Comparison of ENCODE assay signal across 36 mouse cellular contexts in genomic region chr3:96808136-96808535, GRCm38 (mm10). TPM values are rescaled to one million over a fixed set of nuclear protein-coding genes. Genes with fewer than 3 reads are reported as not detected.
DNase-seq lines count a peak whose midpoint lies in the region; ATAC-seq and TF ChIP-seq lines count a peak whose summit lies in the region.
"Had no signal": no experiment of that assay in that cellular context is flagged by ENCODE, and none has a peak within 500 bp of the region (broad histone marks: within the 10 kb centered on the region; RNA-seq: fewer than 3 reads in every experiment).

No protein-coding gene starts in this region.

- TF ChIP-seq RAD21 in MEL (IDR thresholded peaks at IDR 0.05; ENCODE audit: low read depth, low read length) = no peak

- no peak overlapping the region for H3K4me3 ChIP-seq in hindbrain, postnatal 0 days (ENCODE audit: low read length)
- no peak overlapping the region for H3K4me3 ChIP-seq in hindbrain, embryonic 12.5 days
- H3K4me3 ChIP-seq in ES-Bruce4 (ENCODE audit: low read depth, low read length) (no peak overlapping the region), MEL (ENCODE audit: control insufficient read depth in 1 of 2, insufficient read depth in 1 of 2, low read depth in 2 of 2, low read length in 2 of 2) (no peak overlapping the region)
- no peak overlapping the region for H3K4me3 ChIP-seq in midbrain, embryonic 14.5 days (replicated peaks; ENCODE audit: low read depth, low read length)
- H3K4me3 ChIP-seq: embryonic facial prominence, embryonic 10.5 days; embryonic facial prominence, embryonic 13.5 days; erythroblast, embryonic 14.5 days; gastrocnemius, adult 2 months; heart, embryonic 12.5 days; heart, embryonic 15.5 days; hindbrain, embryonic 10.5 days had no signal

- no peak for TF ChIP-seq CTCF in hindbrain, postnatal 0 days (IDR thresholded peaks at IDR 0.05; ENCODE audit: low read depth)
- TF ChIP-seq CTCF in ES-Bruce4 (IDR thresholded peaks at IDR 0.05; ENCODE audit: low read depth, low read length) = no peak
- no peak; a peak in 1 of 6 replicates for TF ChIP-seq CTCF in MEL (IDR thresholded peaks at IDR 0.05 in 2 of 3, conservative IDR thresholded peaks at IDR 0.05 in 1 of 3; ENCODE audit: control insufficient read depth in 1 of 3, insufficient read depth in 1 of 3, low read depth in 2 of 3, low read length in 3 of 3, poor library complexity in 1 of 3, severe bottlenecking in 1 of 3)

- H3K4me1 ChIP-seq in hindbrain, postnatal 0 days (ENCODE audit: insufficient read depth, low read length) = no peaks in the 10 kb centered on the region
- H3K4me1 ChIP-seq in hindbrain, embryonic 12.5 days = no peaks in the 10 kb centered on the region
- H3K4me1 ChIP-seq in ES-Bruce4 (ENCODE audit: control insufficient read depth, insufficient read depth, low read length) (no peaks in the 10 kb centered on the region), MEL (ENCODE audit: control insufficient read depth in 1 of 2, insufficient read depth in 2 of 2, low read length in 2 of 2) (peaks cover 2 to 8% of the 10 kb centered on the region in 2 experiments; a peak in 3 of 4 replicates)
- 0 out of 2 replicates have a peak, but pooled peaks cover 3% of the 10 kb centered on the region for H3K4me1 ChIP-seq in midbrain, embryonic 14.5 days (ENCODE audit: control insufficient read depth, insufficient read depth, low read length)

- H3K9me3 ChIP-seq in hindbrain, postnatal 0 days (ENCODE audit: low read length) = no peaks in the 10 kb centered on the region
- no peaks in the 10 kb centered on the region for H3K9me3 ChIP-seq in hindbrain, embryonic 12.5 days (replicated peaks)
- H3K9me3 ChIP-seq in ES-Bruce4 (replicated peaks; ENCODE audit: control insufficient read depth, insufficient read depth, low read length, poor library complexity, severe bottlenecking) = peaks cover 2% of the 10 kb centered on the region; the same call in 1 of the 2 replicates
- no peaks in the 10 kb centered on the region for H3K9me3 ChIP-seq in MEL (replicated peaks; ENCODE audit: insufficient read depth, low read length)
- no peaks in the 10 kb centered on the region for H3K9me3 ChIP-seq in midbrain, embryonic 14.5 days (ENCODE audit: control insufficient read depth, low read length)
- H3K9me3 ChIP-seq: embryonic facial prominence, embryonic 10.5 days; embryonic facial prominence, embryonic 13.5 days; heart, embryonic 15.5 days; hindbrain, embryonic 10.5 days had no signal

- TF ChIP-seq EP300 in ES-Bruce4 (IDR thresholded peaks at IDR 0.05; ENCODE audit: insufficient read depth, low read depth, low read length) (0 out of 2 replicates have a peak, but pooled peaks have one; percentile 21), MEL (IDR thresholded peaks at IDR 0.05; ENCODE audit: low read depth in 1 of 2, low read length in 2 of 2) (no peak)

- 71% methylated on average over 3 of the region's 3 CpGs for WGBS in hindbrain, postnatal 0 days
- 72% methylated on average over 3 of the region's 3 CpGs for WGBS in hindbrain, embryonic 12.5 days
- 70% methylated on average over 3 of the region's 3 CpGs for WGBS in midbrain, embryonic 14.5 days

- H3K9ac ChIP-seq in hindbrain, postnatal 0 days (replicated peaks; ENCODE audit: low read length) = no peak overlapping the region
- H3K9ac ChIP-seq in hindbrain, embryonic 12.5 days = no peak overlapping the region
- H3K9ac ChIP-seq in ES-Bruce4 (ENCODE audit: low read depth, poor library complexity, severe bottlenecking) (no peak overlapping the region), MEL (ENCODE audit: control insufficient read depth, low read depth, low read length, poor library complexity, severe bottlenecking) (no peak overlapping the region)
- no peak overlapping the region for H3K9ac ChIP-seq in midbrain, embryonic 14.5 days (replicated peaks; ENCODE audit: low read length)
- H3K9ac ChIP-seq: embryonic facial prominence, embryonic 13.5 days; forebrain, postnatal 0 days; heart, embryonic 12.5 days; heart, embryonic 15.5 days; hindbrain, embryonic 14.5 days had no signal

- no peaks in the 10 kb centered on the region for H3K27me3 ChIP-seq in hindbrain, postnatal 0 days (ENCODE audit: insufficient read depth, low read length)
- H3K27me3 ChIP-seq in hindbrain, embryonic 12.5 days = no peaks in the 10 kb centered on the region
- H3K27me3 ChIP-seq in ES-Bruce4 (ENCODE audit: control insufficient read depth, insufficient read depth, low read length, poor library complexity, severe bottlenecking) (no peaks in the 10 kb centered on the region), MEL (ENCODE audit: control insufficient read depth in 1 of 2, insufficient read depth in 2 of 2, low read length in 2 of 2) (no peaks in the 10 kb centered on the region)
- no peaks in the 10 kb centered on the region for H3K27me3 ChIP-seq in midbrain, embryonic 14.5 days (ENCODE audit: control insufficient read depth, insufficient read depth, low read length)
- H3K27me3 ChIP-seq: embryonic facial prominence, embryonic 13.5 days; heart, embryonic 12.5 days; heart, embryonic 15.5 days had no signal

- no peaks in the 10 kb centered on the region for H3K79me2 ChIP-seq in MEL (ENCODE audit: control insufficient read depth, insufficient read depth, low read length, poor library complexity)

- DNase-seq in hindbrain, postnatal 0 days (ENCODE audit: low spot score) = peak; percentile 8
- DNase-seq in MEL (ENCODE audit: low read depth, low spot score) (peak; percentile 59), ZHBTc4 (ENCODE audit: low read depth, low spot score) (peak; percentile 94)
- DNase-seq in midbrain, embryonic 14.5 days = no peak
- DNase-seq in heart, adult 9 months (ENCODE audit: low spot score in 2 of 2) = no peak
- no peak for DNase-seq in yolk sac, embryonic 10.5 days (ENCODE audit: low spot score)
- DNase-seq: adrenal gland, adult 8-10 months; adrenal gland, postnatal 25 days; cerebellum, adult 11 months; cerebellum, adult 2 months; cerebellum, postnatal 36 days; embryo, embryonic 11 days; forebrain, postnatal 0 days; gastrocnemius, adult 2 months; gastrocnemius, postnatal 14 days; heart, adult 11 months; heart, postnatal 36 days; kidney, adult 11 months; kidney, adult 8-10 months had no signal

- TF ChIP-seq POLR2A in ES-Bruce4 (IDR thresholded peaks at IDR 0.05; ENCODE audit: insufficient read depth, low read length) (no peak), MEL (IDR thresholded peaks at IDR 0.05; ENCODE audit: control insufficient read depth in 1 of 2, insufficient read depth in 1 of 2, low read depth in 1 of 2, low read length in 2 of 2, poor library complexity in 1 of 2) (no peak)

- H3K27ac ChIP-seq in hindbrain, postnatal 0 days = no peak overlapping the region
- no peak overlapping the region for H3K27ac ChIP-seq in hindbrain, embryonic 12.5 days
- H3K27ac ChIP-seq in ES-Bruce4 (ENCODE audit: insufficient read depth, low read length) (peak overlapping the region; percentile 70), MEL (ENCODE audit: control insufficient read depth, low read depth, low read length) (no peak overlapping the region)
- no peak overlapping the region for H3K27ac ChIP-seq in midbrain, embryonic 14.5 days (replicated peaks; ENCODE audit: low read depth, low read length)
- H3K27ac ChIP-seq: embryonic facial prominence, embryonic 10.5 days; embryonic facial prominence, embryonic 13.5 days; gastrocnemius, adult 2 months; heart, embryonic 15.5 days; hindbrain, embryonic 14.5 days had no signal

- H3K36me3 ChIP-seq in hindbrain, postnatal 0 days (ENCODE audit: insufficient read depth, low read length) = no peaks in the 10 kb centered on the region
- H3K36me3 ChIP-seq in hindbrain, embryonic 12.5 days = no peaks in the 10 kb centered on the region
- no peaks in the 10 kb centered on the region for H3K36me3 ChIP-seq in ES-Bruce4 (ENCODE audit: control insufficient read depth, insufficient read depth, low read length, poor library complexity, severe bottlenecking)
- H3K36me3 ChIP-seq in MEL (ENCODE audit: control insufficient read depth in 1 of 2, insufficient read depth in 2 of 2, low read length in 2 of 2) = peaks cover 0 to 10% of the 10 kb centered on the region in 2 experiments; a peak in 2 of 4 replicates
- no peaks in the 10 kb centered on the region for H3K36me3 ChIP-seq in midbrain, embryonic 14.5 days (ENCODE audit: control insufficient read depth, insufficient read depth, low read length)
- H3K36me3 ChIP-seq: heart, embryonic 15.5 days; hindbrain, embryonic 10.5 days had no signal

- no peak overlapping the region for H3K4me2 ChIP-seq in hindbrain, postnatal 0 days (ENCODE audit: low read depth, low read length)
- no peak overlapping the region for H3K4me2 ChIP-seq in hindbrain, embryonic 12.5 days (replicated peaks)
- no peak overlapping the region for H3K4me2 ChIP-seq in midbrain, embryonic 14.5 days (ENCODE audit: low read length)
- H3K4me2 ChIP-seq: embryonic facial prominence, embryonic 13.5 days; heart, embryonic 12.5 days; heart, embryonic 15.5 days; hindbrain, embryonic 14.5 days had no signal

- no peak for ATAC-seq in hindbrain, postnatal 0 days
- ATAC-seq in hindbrain, embryonic 12.5 days (ENCODE audit: low FRiP score) = no peak
- ATAC-seq in midbrain, embryonic 14.5 days (ENCODE audit: low FRiP score, low TSS enrichment) = no peak
- ATAC-seq: activated CD4-positive, CD25-positive, alpha-beta regulatory T cell, adult 4 months; CD4-positive, CD25-positive, alpha-beta regulatory T cell, adult 4 months; forebrain, embryonic 14.5 days; forebrain, postnatal 0 days had no signal

RNA-seq across cellular contexts. Expression of gene Pdzk1, which starts 20.9 kb away (rescaled TPM):
- 0.05 TPM in 1 of 2 replicates, not detected in the other for total RNA-seq in hindbrain, postnatal 0 days (2014; rRNA removed)
- 0.24 TPM in 1 of 2 replicates, not detected in the other for polyA plus RNA-seq in hindbrain, postnatal 0 days (2015; fragmentation: Nextera tagmentation; extraction: Ambion mirVana)
- polyA plus RNA-seq in hindbrain, embryonic 12.5 days (2016; fragmentation: Nextera tagmentation; extraction: Ambion mirVana) = 0.09 TPM in 1 of 2 replicates, not detected in the other
- 2.4 and 3.2 TPM in 2 replicates for polyA plus RNA-seq in ES-Bruce4 (2011; ENCODE audit: insufficient read depth, insufficient read length, low read depth, missing spikeins)
- total RNA-seq in MEL (2012; rRNA removed) = 0.20 and 0.27 TPM in 2 replicates
- under 1 TPM in 1 of 2 experiments, not detected in 1; 0.18 TPM for polyA plus RNA-seq in MEL (2012; ENCODE audit: insufficient read depth in 1 of 2, insufficient read length in 2 of 2, low read depth in 1 of 2, low replicate concordance in 2 of 2, missing spikeins in 1 of 2)
- 0.16 TPM in 1 of 2 replicates, not detected in the other for polyA plus RNA-seq in midbrain, embryonic 14.5 days (2014; fragmentation: Nextera tagmentation; extraction: Ambion mirVana)
- total RNA-seq: adrenal gland, postnatal 25 days; forebrain, postnatal 0 days; gastrocnemius, adult 2 months; gastrocnemius, postnatal 14 days; heart, adult 8-10 months; heart, postnatal 36 days had no signal
- polyA plus RNA-seq: C2C12; embryonic facial prominence, embryonic 13.5 days; erythroblast, embryonic 14.5 days; forebrain, embryonic 14.5 days; heart, embryonic 15.5 days had no signal

RNA-seq across cellular contexts. Expression of gene Cd160, which starts 21.0 kb away (rescaled TPM):
- not detected in 2 replicates for total RNA-seq in hindbrain, postnatal 0 days (2014; rRNA removed)
- 0.06 and 0.13 TPM in 2 replicates for polyA plus RNA-seq in hindbrain, postnatal 0 days (2015; fragmentation: Nextera tagmentation; extraction: Ambion mirVana)
- 0.13 and 0.19 TPM in 2 replicates for polyA plus RNA-seq in hindbrain, embryonic 12.5 days (2016; fragmentation: Nextera tagmentation; extraction: Ambion mirVana)
- polyA plus RNA-seq in ES-Bruce4 (2011; ENCODE audit: insufficient read depth, insufficient read length, low read depth, missing spikeins) = not detected in 2 replicates
- total RNA-seq in MEL (2012; rRNA removed) = 0.04 TPM in 1 of 2 replicates, not detected in the other
- polyA plus RNA-seq in MEL (2012; ENCODE audit: insufficient read depth in 1 of 2, insufficient read length in 2 of 2, low read depth in 1 of 2, low replicate concordance in 2 of 2, missing spikeins in 1 of 2) = under 1 TPM in 1 of 2 experiments, not detected in 1; 0.32 TPM
- polyA plus RNA-seq in midbrain, embryonic 14.5 days (2014; fragmentation: Nextera tagmentation; extraction: Ambion mirVana) = 0.39 and 0.46 TPM in 2 replicates
- total RNA-seq: adrenal gland, postnatal 25 days; forebrain, postnatal 0 days; gastrocnemius, adult 2 months; gastrocnemius, postnatal 14 days; gastrocnemius, postnatal 4 days; heart, adult 8-10 months; heart, postnatal 10 days; heart, postnatal 36 days had no signal
- polyA plus RNA-seq: cerebellum, adult 2 months; cortical plate, adult 2 months; erythroblast, embryonic 14.5 days; heart, embryonic 12.5 days had no signal

Comparison
In these comparisons a context has a peak if more than half of its experiments do, and no peak if none do; other contexts are left out.
1. DNase-seq: peak in hindbrain, postnatal 0 days (single experiment), MEL (single experiment) and ZHBTc4 (single experiment); none in midbrain, embryonic 14.5 days (single experiment), heart, adult 9 months (0 of 2) and yolk sac, embryonic 10.5 days (single experiment).